Mouse (Mus musculus) midbrain, embryonic 16.5 days (tissue): Measurements from ENCODE around the gene Acad8. TPM values are rescaled to one million over a fixed set of nuclear protein-coding genes. Genes with fewer than 3 reads are reported as not detected.

Experiments used
- ATAC-seq: fragments of 200-750 bp; cut with Nextera tagmentation; 2 replicates; pipeline ENCODE4 v1.8.0; 2017; ENCODE audit warnings: moderate TSS enrichment
- H3K27ac ChIP-seq: fragments of 300-500 bp; sonication (generic); 2 replicates; pipeline ENCODE4 v1.5.1; 2014; ENCODE audit warnings: mild to moderate bottlenecking, low read length, mixed read lengths
- H3K27me3 ChIP-seq: fragments of 300-500 bp; sonication (generic); 2 replicates; pipeline ENCODE4 v1.6.1; 2014; ENCODE audit warnings: low read depth, low read length, mixed read lengths; ENCODE audit not compliant: control insufficient read depth, insufficient read depth
- H3K36me3 ChIP-seq: fragments of 300-500 bp; sonication (generic); 2 replicates; pipeline ENCODE4 v1.6.1; 2014; ENCODE audit warnings: mild to moderate bottlenecking, low read length, moderate library complexity, mixed read lengths; ENCODE audit not compliant: control insufficient read depth, insufficient read depth
- H3K4me1 ChIP-seq: fragments of 300-500 bp; sonication (generic); 2 replicates; pipeline ENCODE4 v1.6.1; 2014; ENCODE audit warnings: mild to moderate bottlenecking, low read length, mixed read lengths; ENCODE audit not compliant: control insufficient read depth, insufficient read depth
- H3K4me2 ChIP-seq: fragments of 300-500 bp; sonication (generic); 2 replicates; pipeline ENCODE4 v1.6.1; 2014; ENCODE audit warnings: mild to moderate bottlenecking, low read length, mixed read lengths
- H3K4me3 ChIP-seq: fragments of 300-500 bp; sonication (generic); 2 replicates; pipeline ENCODE4 v1.5.1; 2014; ENCODE audit warnings: low read depth, mild to moderate bottlenecking, low read length, moderate library complexity, mixed read lengths
- H3K9ac ChIP-seq: fragments of 300-500 bp; sonication (generic); 2 replicates; pipeline ENCODE4 v1.6.1; 2014; ENCODE audit warnings: low read depth, low read length, mixed read lengths
- H3K9me3 ChIP-seq: fragments of 300-500 bp; sonication (generic); replicated peaks from 2 replicates; pipeline ENCODE4 v1.6.1; 2014; ENCODE audit warnings: mild to moderate bottlenecking, low read length, mixed read lengths; ENCODE audit not compliant: control insufficient read depth, poor library complexity, severe bottlenecking
- WGBS: fragments of 180-500 bp; shearing (Covaris S2); extraction: QIAGEN DNeasy Blood & Tissue Kit; methylation state at CpG from one replicate; pipeline ENCODE4 v1.1.7; 2014; 5-methylcytosine and 5-hydroxymethylcytosine counted together
- polyA plus RNA-seq: library from polyadenylated mRNA; unstranded; fragments of >200 nt; fragmentation: Nextera tagmentation; extraction: Ambion mirVana; gene quantifications from 2 replicates; pipeline ENCODE4 v1.2.1, GENCODE M21; 2015

The Acad8 gene
- polyA plus RNA-seq, 1 experiment from 2014 or later = 33.9 TPM

GRCm38 (mm10) chr9:26993118-26993517 is 6.2 kb downstream of the Acad8 start:
- Histone ChIP-seq H3K9me3 (no peaks in the 10 kb centered on the region), H3K4me3 (no peak overlapping the region), H3K27ac (no peak overlapping the region), H3K4me1 (0 out of 2 replicates have a peak, but pooled peaks cover under 1% of the 10 kb centered on the region), H3K4me2 (no peak overlapping the region), H3K27me3 (no peaks in the 10 kb centered on the region), H3K36me3 (peaks cover 28% of the 10 kb centered on the region), H3K9ac (no peak overlapping the region)
- WGBS = 89% methylated on average over 10 of the region's 10 CpGs
- no peak for ATAC-seq

GRCm38 (mm10) chr9:26990181-26990580 is 9.2 kb downstream of the Acad8 start:
- Histone ChIP-seq H3K9me3 (no peaks in the 10 kb centered on the region), H3K36me3 (peaks cover 32% of the 10 kb centered on the region), H3K4me3 (no peak overlapping the region), H3K27me3 (no peaks in the 10 kb centered on the region), H3K4me2 (no peak overlapping the region), H3K9ac (no peak overlapping the region), H3K4me1 (no peaks in the 10 kb centered on the region), H3K27ac (no peak overlapping the region)
- ATAC-seq = no peak
- WGBS = 94% methylated on average over 4 of the region's 4 CpGs

GRCm38 (mm10) chr9:26985668-26986277 is 13.6 kb downstream of the Acad8 start:
- WGBS = 97% methylated on average over 6 of the region's 6 CpGs
- H3K4me3 ChIP-seq = no peak overlapping the region
- H3K9me3 ChIP-seq = no peaks in the 10 kb centered on the region
- no peak overlapping the region for H3K27ac ChIP-seq
- H3K4me1 ChIP-seq = no peaks in the 10 kb centered on the region
- H3K36me3 ChIP-seq = peaks cover 29% of the 10 kb centered on the region
- no peaks in the 10 kb centered on the region for H3K27me3 ChIP-seq
- ATAC-seq = no peak
- H3K4me2 ChIP-seq = no peak overlapping the region
- H3K9ac ChIP-seq = no peak overlapping the region

GRCm38 (mm10) chr9:26985090-26985613 is 14.2 kb downstream of the Acad8 start:
- H3K36me3 ChIP-seq = peaks cover 25% of the 10 kb centered on the region
- ATAC-seq = no peak
- no peak overlapping the region for H3K9ac ChIP-seq
- H3K27me3 ChIP-seq = no peaks in the 10 kb centered on the region
- H3K27ac ChIP-seq = no peak overlapping the region
- H3K4me3 ChIP-seq = no peak overlapping the region
- H3K4me1 ChIP-seq = no peaks in the 10 kb centered on the region
- WGBS = 97% methylated on average over 2 of the region's 2 CpGs
- no peak overlapping the region for H3K4me2 ChIP-seq
- no peaks in the 10 kb centered on the region for H3K9me3 ChIP-seq

GRCm38 (mm10) chr9:26978776-26979175 is 20.6 kb downstream of the Acad8 start:
- Histone ChIP-seq H3K36me3 (peaks cover 19% of the 10 kb centered on the region), H3K9me3 (no peaks in the 10 kb centered on the region)

GRCm38 (mm10) chr9:26977754-26978153 is 21.6 kb downstream of the Acad8 start:
- ATAC-seq = no peak
- Histone ChIP-seq H3K27me3 (no peaks in the 10 kb centered on the region), H3K9me3 (no peaks in the 10 kb centered on the region), H3K4me2 (no peak overlapping the region), H3K36me3 (peaks cover 20% of the 10 kb centered on the region), H3K4me3 (no peak overlapping the region), H3K4me1 (no peaks in the 10 kb centered on the region), H3K9ac (no peak overlapping the region), H3K27ac (no peak overlapping the region)
- 92% methylated on average over 9 of the region's 9 CpGs for WGBS

More at GRCm38 (mm10) chr9:26978776-26979175, 20.6 kb downstream of the Acad8 start:
- H3K4me2 ChIP-seq = no peak overlapping the region
- no peak for ATAC-seq
- H3K4me1 ChIP-seq = no peaks in the 10 kb centered on the region
- no peak overlapping the region for H3K9ac ChIP-seq
- no peaks in the 10 kb centered on the region for H3K27me3 ChIP-seq
- H3K27ac ChIP-seq = no peak overlapping the region
- 91% methylated on average over 3 of the region's 3 CpGs for WGBS
- H3K4me3 ChIP-seq = no peak overlapping the region

- Histone ChIP-seq H3K27me3 (no peaks in the 10 kb centered on the region), H3K4me3 (no peak overlapping the region), H3K4me2 (no peak overlapping the region), H3K27ac (no peak overlapping the region), H3K4me1 (no peaks in the 10 kb centered on the region), H3K36me3 (no peaks in the 10 kb centered on the region), H3K9me3 (0 out of 2 replicates have a peak, but pooled peaks cover 5% of the 10 kb centered on the region), H3K9ac (no peak overlapping the region)
- ATAC-seq = no peak
- 64% methylated on average over 2 of the region's 2 CpGs for WGBS
These were observed 51.6 kb downstream of the Acad8 start for GRCm38 (mm10) chr9:26947790-26948189.

- no peak overlapping the region for H3K4me3 ChIP-seq
- no peaks in the 10 kb centered on the region for H3K27me3 ChIP-seq
- no peak overlapping the region for H3K4me2 ChIP-seq
- H3K4me1 ChIP-seq = no peaks in the 10 kb centered on the region
- no peaks in the 10 kb centered on the region for H3K9me3 ChIP-seq
- no peak overlapping the region for H3K9ac ChIP-seq
- 75% methylated on average over 3 of the region's 3 CpGs for WGBS
- H3K27ac ChIP-seq = no peak overlapping the region
- H3K36me3 ChIP-seq = no peaks in the 10 kb centered on the region
- ATAC-seq = no peak
These were observed 75.2 kb downstream of the Acad8 start for GRCm38 (mm10) chr9:26924146-26924545.
